Mouse (Mus musculus): ENCODE results near the gene Hunk. TPM values are rescaled to one million over a fixed set of nuclear protein-coding genes. Genes with fewer than 3 reads are reported as not detected.

Gene Hunk
- polyA plus RNA-seq, 1 experiment from 2014 or later: 22.8 TPM

GRCm38 (mm10) chr16:90382701-90383280 is 3.0 kb upstream of the Hunk start:
- Histone ChIP-seq H3K4me3 (no peak overlapping the region), H3K27me3 (ENCODE audit: insufficient read depth, poor library complexity, severe bottlenecking) (peaks cover 3% of the 10 kb centered on the region; the same call in 1 of the 2 replicates), H3K4me1 (peaks cover 27% of the 10 kb centered on the region), H3K9me3 (no peaks in the 10 kb centered on the region), H3K36me3 (no peaks in the 10 kb centered on the region), H3K27ac (no peak overlapping the region)
- no peak for DNase-seq (ENCODE audit: low spot score)
- 81% methylated on average over 10 of the region's 10 CpGs for WGBS

- Histone ChIP-seq H3K4me1 (peaks cover 38% of the 10 kb centered on the region), H3K27ac (no peak overlapping the region), H3K4me3 (no peak overlapping the region), H3K9me3 (no peaks in the 10 kb centered on the region), H3K27me3 (ENCODE audit: insufficient read depth, poor library complexity, severe bottlenecking) (no peaks in the 10 kb centered on the region), H3K36me3 (no peaks in the 10 kb centered on the region)
- DNase-seq (ENCODE audit: low spot score): no peak
- 51% methylated on average over 3 of the region's 3 CpGs for WGBS
Observed at GRCm38 (mm10) chr16:90384058-90384457, 1.8 kb upstream of the Hunk start.

GRCm38 (mm10) chr16:90384846-90385245 is 967 bp upstream of the Hunk start:
- DNase-seq (ENCODE audit: low spot score): no peak

GRCm38 (mm10) chr16:90385326-90385687 is 506 bp upstream of the Hunk start:
- no peak for DNase-seq (ENCODE audit: low spot score)

More at GRCm38 (mm10) chr16:90384846-90385245, 967 bp upstream of the Hunk start:
- H3K4me1 ChIP-seq: peaks cover 46% of the 10 kb centered on the region
- no peaks in the 10 kb centered on the region for H3K27me3 ChIP-seq (ENCODE audit: insufficient read depth, poor library complexity, severe bottlenecking)
- no peaks in the 10 kb centered on the region for H3K9me3 ChIP-seq
- H3K4me3 ChIP-seq: peak overlapping the region; percentile 98
- peaks cover 7% of the 10 kb centered on the region; the same call in 1 of the 2 replicates for H3K36me3 ChIP-seq
- 4% methylated on average over 12 of the region's 12 CpGs for WGBS
- H3K27ac ChIP-seq: peak overlapping the region; percentile 98

GRCm38 (mm10) chr16:90386514-90387160 is 824 bp downstream of the Hunk start:
- peak overlapping the region; percentile 98 for H3K27ac ChIP-seq
- peaks cover 25% of the 10 kb centered on the region for H3K36me3 ChIP-seq
- H3K27me3 ChIP-seq (ENCODE audit: insufficient read depth, poor library complexity, severe bottlenecking): no peaks in the 10 kb centered on the region
- H3K9me3 ChIP-seq: no peaks in the 10 kb centered on the region
- H3K4me1 ChIP-seq: peaks cover 58% of the 10 kb centered on the region
- DNase-seq (ENCODE audit: low spot score): peak; percentile 84
- under 1% methylated on average over 49 of the region's 49 CpGs for WGBS
- H3K4me3 ChIP-seq: peak overlapping the region; percentile 98

More at GRCm38 (mm10) chr16:90385326-90385687, 506 bp upstream of the Hunk start:
- no peaks in the 10 kb centered on the region for H3K27me3 ChIP-seq (ENCODE audit: insufficient read depth, poor library complexity, severe bottlenecking)
- WGBS: under 1% methylated on average over 16 of the region's 16 CpGs
- no peaks in the 10 kb centered on the region for H3K9me3 ChIP-seq
- H3K36me3 ChIP-seq: peaks cover 11% of the 10 kb centered on the region
- H3K27ac ChIP-seq: peak overlapping the region; percentile 98
- H3K4me1 ChIP-seq: peaks cover 51% of the 10 kb centered on the region
- peak overlapping the region; percentile 98 for H3K4me3 ChIP-seq

GRCm38 (mm10) chr16:90387161-90387671 is 1.4 kb downstream of the Hunk start:
- DNase-seq (ENCODE audit: low spot score): no peak
- Histone ChIP-seq H3K36me3 (peaks cover 30% of the 10 kb centered on the region), H3K9me3 (no peaks in the 10 kb centered on the region), H3K4me3 (peak overlapping the region; percentile 98), H3K27ac (peak overlapping the region; percentile 98), H3K27me3 (ENCODE audit: insufficient read depth, poor library complexity, severe bottlenecking) (no peaks in the 10 kb centered on the region), H3K4me1 (peaks cover 62% of the 10 kb centered on the region)
- WGBS: under 1% methylated on average over 12 of the region's 12 CpGs

GRCm38 (mm10) chr16:90387961-90388360 is 2.1 kb downstream of the Hunk start:
- 51% methylated on average over 4 of the region's 4 CpGs for WGBS

GRCm38 (mm10) chr16:90389103-90389750 is 3.4 kb downstream of the Hunk start:
- no peak for DNase-seq (ENCODE audit: low spot score)
- H3K4me1 ChIP-seq: peaks cover 69% of the 10 kb centered on the region
- WGBS: 43% methylated on average over 15 of the region's 15 CpGs
- H3K9me3 ChIP-seq: no peaks in the 10 kb centered on the region
- peaks cover 48% of the 10 kb centered on the region for H3K36me3 ChIP-seq
- H3K27ac ChIP-seq: peak overlapping the region; percentile 98
- no peaks in the 10 kb centered on the region for H3K27me3 ChIP-seq (ENCODE audit: insufficient read depth, poor library complexity, severe bottlenecking)
- H3K4me3 ChIP-seq: peak overlapping the region; percentile 98

More at GRCm38 (mm10) chr16:90387961-90388360, 2.1 kb downstream of the Hunk start:
- H3K4me3 ChIP-seq: peak overlapping the region; percentile 98
- H3K27ac ChIP-seq: peak overlapping the region; percentile 98
- no peaks in the 10 kb centered on the region for H3K27me3 ChIP-seq (ENCODE audit: insufficient read depth, poor library complexity, severe bottlenecking)
- no peaks in the 10 kb centered on the region for H3K9me3 ChIP-seq
- H3K36me3 ChIP-seq: peaks cover 38% of the 10 kb centered on the region
- H3K4me1 ChIP-seq: peaks cover 64% of the 10 kb centered on the region
- DNase-seq (ENCODE audit: low spot score): no peak

- H3K27ac ChIP-seq: peak overlapping the region; percentile 47; the same call in 1 of the 2 replicates
- peaks cover 72% of the 10 kb centered on the region for H3K4me1 ChIP-seq
- WGBS: 92% methylated on average over 16 of the region's 16 CpGs
- H3K27me3 ChIP-seq (ENCODE audit: insufficient read depth, poor library complexity, severe bottlenecking): no peaks in the 10 kb centered on the region
- H3K4me3 ChIP-seq: no peak overlapping the region
- no peaks in the 10 kb centered on the region for H3K9me3 ChIP-seq
- no peak for DNase-seq (ENCODE audit: low spot score)
- peaks cover 58% of the 10 kb centered on the region for H3K36me3 ChIP-seq
Observed at GRCm38 (mm10) chr16:90390731-90391130, 4.9 kb downstream of the Hunk start.

- Histone ChIP-seq H3K27me3 (ENCODE audit: insufficient read depth, poor library complexity, severe bottlenecking) (no peaks in the 10 kb centered on the region), H3K4me1 (peaks cover 72% of the 10 kb centered on the region), H3K9me3 (no peaks in the 10 kb centered on the region), H3K27ac (no peak overlapping the region), H3K36me3 (peaks cover 52% of the 10 kb centered on the region), H3K4me3 (no peak overlapping the region)
- WGBS: 81% methylated on average over 4 of the region's 4 CpGs
- DNase-seq (ENCODE audit: low spot score): no peak
Observed at GRCm38 (mm10) chr16:90394761-90395160, 8.9 kb downstream of the Hunk start.

- no peaks in the 10 kb centered on the region for H3K27me3 ChIP-seq (ENCODE audit: insufficient read depth, poor library complexity, severe bottlenecking)
- H3K27ac ChIP-seq: no peak overlapping the region
- peaks cover 70% of the 10 kb centered on the region for H3K4me1 ChIP-seq
- no peaks in the 10 kb centered on the region for H3K9me3 ChIP-seq
- peaks cover 39% of the 10 kb centered on the region for H3K36me3 ChIP-seq
- DNase-seq (ENCODE audit: low spot score): no peak
- WGBS: 63% methylated on average over 11 of the region's 11 CpGs
- no peak overlapping the region for H3K4me3 ChIP-seq
Observed at GRCm38 (mm10) chr16:90395996-90396556, 10.3 kb downstream of the Hunk start.

GRCm38 (mm10) chr16:90396882-90397281 is 11.1 kb downstream of the Hunk start:
- peaks cover 31% of the 10 kb centered on the region for H3K36me3 ChIP-seq
- 40% methylated on average over 2 of the region's 2 CpGs for WGBS
- H3K4me3 ChIP-seq: no peak overlapping the region

More at GRCm38 (mm10) chr16:90396882-90397281, 11.1 kb downstream of the Hunk start:
- no peaks in the 10 kb centered on the region for H3K27me3 ChIP-seq (ENCODE audit: insufficient read depth, poor library complexity, severe bottlenecking)
- no peak for DNase-seq (ENCODE audit: low spot score)
- peak overlapping the region; percentile 29; the same call in 1 of the 2 replicates for H3K27ac ChIP-seq
- H3K9me3 ChIP-seq: no peaks in the 10 kb centered on the region
- peaks cover 78% of the 10 kb centered on the region for H3K4me1 ChIP-seq

All from heart, embryonic 10.5 days (tissue).